Mouse (Mus musculus) liver, embryonic 15.5 days (tissue): ENCODE results near the gene Igf2bp2. TPM values are rescaled to one million over a fixed set of nuclear protein-coding genes. Genes with fewer than 3 reads are reported as not detected.

Experiments used
- ATAC-seq: fragments of 200-750 bp; cut with Nextera tagmentation; 2 replicates; pipeline ENCODE4 v1.8.0; 2017; ENCODE audit warnings: moderate number of reproducible peaks, mild to moderate bottlenecking, moderate library complexity; ENCODE audit not compliant: insufficient read depth
- H3K27ac ChIP-seq: fragments of 300-500 bp; sonication (generic); replicated peaks from 2 replicates; pipeline ENCODE4 v1.5.1; 2015; ENCODE audit warnings: mild to moderate bottlenecking, inconsistent platforms
- H3K27me3 ChIP-seq: fragments of 300-500 bp; sonication (generic); 2 replicates; pipeline ENCODE4 v1.6.1; 2015; ENCODE audit warnings: mild to moderate bottlenecking, inconsistent platforms
- H3K36me3 ChIP-seq: fragments of 300-500 bp; sonication (generic); replicated peaks from 2 replicates; pipeline ENCODE4 v1.6.1; 2015; ENCODE audit warnings: moderate library complexity, mild to moderate bottlenecking, inconsistent platforms
- H3K4me1 ChIP-seq: fragments of 300-500 bp; sonication (generic); replicated peaks from 2 replicates; pipeline ENCODE4 v1.6.1; 2015; ENCODE audit warnings: inconsistent platforms
- H3K4me2 ChIP-seq: fragments of 300-500 bp; sonication (generic); 2 replicates; pipeline ENCODE4 v1.6.1; 2015; ENCODE audit warnings: moderate library complexity, mild to moderate bottlenecking, inconsistent platforms
- H3K4me3 ChIP-seq: fragments of 300-500 bp; sonication (generic); replicated peaks from 2 replicates; pipeline ENCODE4 v1.5.1; 2015; ENCODE audit warnings: mild to moderate bottlenecking, inconsistent platforms
- H3K9ac ChIP-seq: fragments of 300-500 bp; sonication (generic); 2 replicates; pipeline ENCODE4 v1.6.1; 2015; ENCODE audit warnings: moderate library complexity, mild to moderate bottlenecking, inconsistent platforms
- H3K9me3 ChIP-seq: fragments of 300-500 bp; sonication (generic); replicated peaks from 2 replicates; pipeline ENCODE4 v1.6.1; 2016; ENCODE audit warnings: inconsistent platforms
- WGBS: fragments of 180-500 bp; shearing (Covaris S2); methylation state at CpG from one replicate; pipeline ENCODE4 v1.1.7; 2015; ENCODE audit warnings: mixed read lengths; ENCODE audit not compliant: insufficient replicate concordance; 5-methylcytosine and 5-hydroxymethylcytosine counted together
- polyA plus RNA-seq: library from polyadenylated mRNA; unstranded; fragments of >200 nt; fragmentation: Nextera tagmentation; extraction: Ambion mirVana; gene quantifications from 2 replicates; pipeline ENCODE4 v1.2.1, GENCODE M21; 2015

Igf2bp2 gene
- polyA plus RNA-seq, 1 experiment from 2014 or later, result 8.7 TPM

GRCm38 (mm10) chr16:22149076-22149475, 14.0 kb downstream of the Igf2bp2 start:
- ATAC-seq, result no peak
- Histone ChIP-seq H3K4me2 (no peak overlapping the region), H3K36me3 (no peaks in the 10 kb centered on the region), H3K4me3 (no peak overlapping the region), H3K4me1 (peaks cover 4% of the 10 kb centered on the region; the same call in 1 of the 2 replicates), H3K27me3 (no peaks in the 10 kb centered on the region), H3K9me3 (no peaks in the 10 kb centered on the region), H3K9ac (no peak overlapping the region), H3K27ac (no peak overlapping the region)
- WGBS, result 59% methylated on average over 2 of the region's 2 CpGs

GRCm38 (mm10) chr16:22147131-22147530, 16.0 kb downstream of the Igf2bp2 start:
- H3K27me3 ChIP-seq, result no peaks in the 10 kb centered on the region
- H3K4me2 ChIP-seq, result no peak overlapping the region
- no peak overlapping the region for H3K9ac ChIP-seq
- 25% methylated on average over 1 of the region's 1 CpGs for WGBS
- ATAC-seq, result no peak
- H3K36me3 ChIP-seq, result no peaks in the 10 kb centered on the region
- H3K27ac ChIP-seq, result no peak overlapping the region
- peaks cover 4% of the 10 kb centered on the region; the same call in 1 of the 2 replicates for H3K4me1 ChIP-seq
- H3K4me3 ChIP-seq, result no peak overlapping the region
- no peaks in the 10 kb centered on the region for H3K9me3 ChIP-seq

GRCm38 (mm10) chr16:22146071-22146470, 17.0 kb downstream of the Igf2bp2 start:
- H3K27ac ChIP-seq, result no peak overlapping the region
- H3K9ac ChIP-seq, result no peak overlapping the region
- H3K4me1 ChIP-seq, result peaks cover 4% of the 10 kb centered on the region; the same call in 1 of the 2 replicates
- no peak for ATAC-seq
- no peaks in the 10 kb centered on the region for H3K9me3 ChIP-seq
- 59% methylated on average over 7 of the region's 7 CpGs for WGBS
- no peak overlapping the region for H3K4me3 ChIP-seq
- H3K27me3 ChIP-seq, result no peaks in the 10 kb centered on the region
- no peak overlapping the region for H3K4me2 ChIP-seq
- no peaks in the 10 kb centered on the region for H3K36me3 ChIP-seq

DNA sequence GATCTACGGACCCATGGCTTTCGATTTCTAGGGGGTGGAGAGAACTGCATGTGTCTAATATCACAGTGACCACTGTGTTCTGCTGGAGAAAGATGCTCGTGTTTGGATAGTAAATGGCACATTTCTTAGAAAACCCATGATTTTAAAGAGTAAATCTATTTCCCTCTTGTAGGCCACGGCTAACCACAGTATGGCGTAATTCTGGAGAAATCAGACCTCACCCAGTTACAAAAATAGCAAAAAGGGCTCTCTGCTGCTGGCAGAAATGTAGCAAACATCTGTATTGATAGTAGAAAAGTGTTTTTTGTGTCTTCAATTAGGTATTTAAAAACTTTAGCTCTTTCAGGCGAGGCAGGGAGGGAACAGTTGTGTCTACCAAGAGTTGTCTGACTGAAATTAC, 18.6 kb downstream of the Igf2bp2 start:
- Histone ChIP-seq H3K27ac (no peak overlapping the region), H3K27me3 (no peaks in the 10 kb centered on the region), H3K4me1 (no peaks in the 10 kb centered on the region), H3K9ac (no peak overlapping the region), H3K4me2 (no peak overlapping the region), H3K4me3 (no peak overlapping the region), H3K36me3 (no peaks in the 10 kb centered on the region), H3K9me3 (no peaks in the 10 kb centered on the region)
- 55% methylated on average over 6 of the region's 6 CpGs for WGBS
- ATAC-seq, result no peak

DNA sequence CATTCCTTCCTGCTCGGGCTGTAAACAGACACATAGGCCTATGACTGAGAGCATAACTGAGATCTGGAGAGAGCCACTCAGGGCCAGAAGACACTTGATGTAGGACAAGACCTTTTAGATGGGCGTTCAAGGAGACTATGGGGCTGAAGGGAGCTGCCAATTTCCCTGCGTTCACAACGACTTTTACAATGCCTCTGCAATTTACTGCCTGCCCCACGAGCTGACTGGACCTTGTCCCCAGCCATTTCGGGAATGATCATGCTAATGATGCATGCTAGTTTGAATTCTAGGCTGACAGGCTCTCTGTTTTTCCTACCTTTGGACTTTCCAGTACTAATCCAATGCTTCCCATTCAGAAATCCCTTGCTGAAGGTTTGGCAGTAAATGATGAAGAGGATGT, 22.2 kb downstream of the Igf2bp2 start:
- no peak overlapping the region for H3K4me2 ChIP-seq
- ATAC-seq, result no peak
- 0 out of 2 replicates have a peak, but pooled peaks cover 5% of the 10 kb centered on the region for H3K4me1 ChIP-seq
- H3K36me3 ChIP-seq, result no peaks in the 10 kb centered on the region
- no peak overlapping the region for H3K4me3 ChIP-seq
- no peak overlapping the region for H3K9ac ChIP-seq
- H3K27ac ChIP-seq, result no peak overlapping the region
- H3K27me3 ChIP-seq, result no peaks in the 10 kb centered on the region
- WGBS, result 61% methylated on average over 6 of the region's 6 CpGs
- H3K9me3 ChIP-seq, result no peaks in the 10 kb centered on the region

- H3K4me2 ChIP-seq, result no peak overlapping the region
- no peak overlapping the region for H3K4me3 ChIP-seq
- 0 out of 2 replicates have a peak, but pooled peaks cover 5% of the 10 kb centered on the region for H3K4me1 ChIP-seq
- H3K9ac ChIP-seq, result no peak overlapping the region
- ATAC-seq, result no peak
- no peaks in the 10 kb centered on the region for H3K27me3 ChIP-seq
- WGBS, result 72% methylated on average over 5 of the region's 5 CpGs
- no peaks in the 10 kb centered on the region for H3K9me3 ChIP-seq
- no peak overlapping the region for H3K27ac ChIP-seq
- no peaks in the 10 kb centered on the region for H3K36me3 ChIP-seq
Measured at GRCm38 (mm10) chr16:22139821-22140220, 23.3 kb downstream of the Igf2bp2 start.

- 0 out of 2 replicates have a peak, but pooled peaks cover 5% of the 10 kb centered on the region for H3K4me1 ChIP-seq
- no peaks in the 10 kb centered on the region for H3K36me3 ChIP-seq
- H3K4me2 ChIP-seq, result no peak overlapping the region
- no peak overlapping the region for H3K9ac ChIP-seq
- no peak overlapping the region for H3K4me3 ChIP-seq
- 67% methylated on average over 5 of the region's 5 CpGs for WGBS
- ATAC-seq, result no peak
- no peaks in the 10 kb centered on the region for H3K27me3 ChIP-seq
- H3K9me3 ChIP-seq, result no peaks in the 10 kb centered on the region
- no peak overlapping the region for H3K27ac ChIP-seq
Measured at GRCm38 (mm10) chr16:22136198-22136597, 26.9 kb downstream of the Igf2bp2 start.

DNA sequence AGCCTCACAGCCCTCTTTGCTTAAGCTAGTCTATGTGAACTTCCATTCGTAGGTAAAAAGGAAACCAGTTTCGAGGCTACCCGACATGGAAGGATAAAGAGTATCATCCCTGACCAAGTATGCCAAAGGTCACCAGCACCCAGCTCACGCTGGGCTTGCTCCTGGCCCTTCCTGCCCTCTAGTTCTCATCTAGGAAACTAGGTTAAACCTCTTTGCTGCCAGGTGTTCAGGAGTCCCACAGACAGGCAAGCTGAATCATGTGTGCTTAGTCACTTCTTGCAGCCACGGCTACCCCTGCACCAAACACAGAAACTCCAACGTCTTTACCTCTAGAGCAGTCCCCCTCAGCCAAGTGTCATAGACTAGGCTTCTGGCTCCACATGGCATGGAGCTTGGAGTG, 31.8 kb downstream of the Igf2bp2 start:
- WGBS, result 43% methylated on average over 6 of the region's 6 CpGs
- Histone ChIP-seq H3K27ac (no peak overlapping the region), H3K4me2 (no peak overlapping the region), H3K27me3 (no peaks in the 10 kb centered on the region), H3K36me3 (no peaks in the 10 kb centered on the region), H3K4me1 (no peaks in the 10 kb centered on the region), H3K9me3 (no peaks in the 10 kb centered on the region), H3K9ac (no peak overlapping the region), H3K4me3 (no peak overlapping the region)
- no peak for ATAC-seq

DNA sequence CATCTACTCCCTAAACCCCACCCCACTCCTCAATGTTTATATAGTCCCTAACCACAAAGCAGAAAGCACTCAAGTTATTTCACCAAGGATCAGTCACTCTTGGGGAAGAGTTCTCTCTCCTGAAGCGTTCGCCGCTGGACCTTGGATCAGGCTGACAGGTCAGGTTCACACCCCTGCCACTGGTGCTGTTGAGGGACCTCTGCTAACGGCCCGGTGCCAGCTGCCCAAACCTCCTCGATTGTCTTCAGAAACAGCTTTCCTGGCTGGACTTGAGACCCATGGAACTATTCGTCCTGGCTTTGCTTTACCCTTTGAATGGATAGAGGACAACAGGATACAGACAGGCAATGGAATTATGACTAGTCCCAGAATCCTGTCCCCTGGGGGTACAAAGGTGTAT, 33.6 kb downstream of the Igf2bp2 start:
- H3K4me3 ChIP-seq, result no peak overlapping the region
- H3K9ac ChIP-seq, result no peak overlapping the region
- H3K27me3 ChIP-seq, result no peaks in the 10 kb centered on the region
- no peak overlapping the region for H3K4me2 ChIP-seq
- no peak overlapping the region for H3K27ac ChIP-seq
- H3K36me3 ChIP-seq, result no peaks in the 10 kb centered on the region
- no peaks in the 10 kb centered on the region for H3K4me1 ChIP-seq
- no peak for ATAC-seq
- no peaks in the 10 kb centered on the region for H3K9me3 ChIP-seq
- WGBS, result 71% methylated on average over 7 of the region's 7 CpGs

DNA sequence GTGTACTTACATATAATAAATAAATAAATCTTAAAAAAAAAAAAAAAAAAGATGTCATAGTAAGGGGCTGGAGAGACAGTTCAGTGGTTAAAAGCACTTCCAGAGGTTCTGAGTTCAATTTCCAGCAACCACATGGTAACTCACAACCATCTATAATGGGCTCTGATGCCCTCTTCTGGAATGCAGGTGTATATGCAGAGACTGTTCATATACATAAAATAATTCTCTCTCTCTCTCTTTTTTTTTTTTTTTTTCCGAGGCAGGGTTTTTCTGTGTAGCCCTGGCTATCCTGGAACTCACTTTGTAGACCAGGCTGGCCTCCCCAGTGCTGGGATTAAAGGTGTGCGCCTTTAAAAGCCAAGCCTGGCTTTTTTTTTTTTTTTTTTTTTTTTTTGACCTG, 34.5 kb downstream of the Igf2bp2 start:
- Histone ChIP-seq H3K4me1 (no peaks in the 10 kb centered on the region), H3K9ac (no peak overlapping the region), H3K27me3 (no peaks in the 10 kb centered on the region), H3K27ac (no peak overlapping the region), H3K36me3 (no peaks in the 10 kb centered on the region), H3K4me3 (no peak overlapping the region), H3K4me2 (no peak overlapping the region), H3K9me3 (no peaks in the 10 kb centered on the region)
- WGBS, result 66% methylated on average over 2 of the region's 2 CpGs
- no peak for ATAC-seq

- Histone ChIP-seq H3K36me3 (no peaks in the 10 kb centered on the region), H3K4me2 (no peak overlapping the region), H3K4me3 (no peak overlapping the region), H3K9me3 (no peaks in the 10 kb centered on the region), H3K27ac (no peak overlapping the region), H3K4me1 (no peaks in the 10 kb centered on the region), H3K27me3 (no peaks in the 10 kb centered on the region), H3K9ac (no peak overlapping the region)
- ATAC-seq, result no peak
- WGBS, result 73% methylated on average over 5 of the region's 5 CpGs
Measured at GRCm38 (mm10) chr16:22127806-22128205, 35.3 kb downstream of the Igf2bp2 start.

- H3K27me3 ChIP-seq, result no peaks in the 10 kb centered on the region
- H3K4me1 ChIP-seq, result no peaks in the 10 kb centered on the region
- H3K27ac ChIP-seq, result no peak overlapping the region
- no peaks in the 10 kb centered on the region for H3K9me3 ChIP-seq
- no peak for ATAC-seq
- no peak overlapping the region for H3K4me3 ChIP-seq
- no peak overlapping the region for H3K4me2 ChIP-seq
- no peak overlapping the region for H3K9ac ChIP-seq
- 76% methylated on average over 4 of the region's 4 CpGs for WGBS
- H3K36me3 ChIP-seq, result no peaks in the 10 kb centered on the region
Measured at GRCm38 (mm10) chr16:22126936-22127335, 36.2 kb downstream of the Igf2bp2 start.
